Mouse (Mus musculus): ENCODE data around the gene Mylk. TPM values are rescaled to one million over a fixed set of nuclear protein-coding genes. Genes with fewer than 3 reads are reported as not detected.

Mylk gene
- polyA plus RNA-seq, 1 experiment from 2014 or later = 334 TPM

GRCm38 (mm10) chr16:35008447-35008846 lies 263.4 kb downstream of the Mylk start:
- no peaks in the 10 kb centered on the region for H3K9me3 ChIP-seq (ENCODE audit: control insufficient read depth, low read length)
- no peak overlapping the region for H3K9ac ChIP-seq (ENCODE audit: low read length)
- ATAC-seq (replicated peaks; ENCODE audit: low FRiP score, low TSS enrichment, low read depth) (no peak), DNase-seq (ENCODE audit: low spot score) (no peak)
- no peak overlapping the region for H3K27ac ChIP-seq (ENCODE audit: low read depth)
- no peak overlapping the region for H3K4me3 ChIP-seq (ENCODE audit: low read depth, low read length)
- no peaks in the 10 kb centered on the region for H3K36me3 ChIP-seq (ENCODE audit: control insufficient read depth, insufficient read depth, low read length)
- H3K4me2 ChIP-seq (ENCODE audit: low read length) = no peak overlapping the region
- H3K27me3 ChIP-seq (replicated peaks; ENCODE audit: control insufficient read depth, insufficient read depth, low read length) = no peaks in the 10 kb centered on the region
- no peaks in the 10 kb centered on the region for H3K4me1 ChIP-seq (replicated peaks; ENCODE audit: control insufficient read depth, insufficient read depth, low read length)

DNA sequence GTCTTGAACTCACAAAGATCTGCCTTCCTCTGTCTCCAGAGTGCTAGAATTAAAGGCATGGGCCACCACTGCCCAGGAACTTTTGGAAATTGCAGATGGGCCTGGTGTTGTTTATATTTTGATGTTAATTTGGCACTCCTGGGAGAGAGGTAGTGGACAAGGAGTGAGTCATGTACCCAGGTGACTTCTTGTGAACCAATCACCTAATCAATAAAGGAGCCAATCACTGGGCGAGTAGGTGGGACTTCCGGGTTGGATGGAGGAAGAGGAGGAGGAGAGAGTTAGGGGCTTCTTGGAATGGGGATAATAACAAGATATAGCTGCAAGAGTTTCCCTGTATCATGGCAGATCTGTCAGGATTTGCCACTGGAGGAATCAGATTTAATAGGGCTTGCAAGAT lies 268.5 kb downstream of the Mylk start:
- no peak for DNase-seq (ENCODE audit: low spot score)
- Histone ChIP-seq H3K9ac (ENCODE audit: low read length) (no peak overlapping the region), H3K4me3 (ENCODE audit: low read depth, low read length) (no peak overlapping the region), H3K27ac (ENCODE audit: low read depth) (no peak overlapping the region), H3K4me1 (replicated peaks; ENCODE audit: control insufficient read depth, insufficient read depth, low read length) (no peaks in the 10 kb centered on the region), H3K9me3 (ENCODE audit: control insufficient read depth, low read length) (no peaks in the 10 kb centered on the region), H3K36me3 (ENCODE audit: control insufficient read depth, insufficient read depth, low read length) (no peaks in the 10 kb centered on the region), H3K4me2 (ENCODE audit: low read length) (no peak overlapping the region), H3K27me3 (replicated peaks; ENCODE audit: control insufficient read depth, insufficient read depth, low read length) (no peaks in the 10 kb centered on the region)
- WGBS = 90% methylated on average over 2 of the region's 2 CpGs
- no peak for ATAC-seq (replicated peaks; ENCODE audit: low FRiP score, low TSS enrichment, low read depth)

DNA sequence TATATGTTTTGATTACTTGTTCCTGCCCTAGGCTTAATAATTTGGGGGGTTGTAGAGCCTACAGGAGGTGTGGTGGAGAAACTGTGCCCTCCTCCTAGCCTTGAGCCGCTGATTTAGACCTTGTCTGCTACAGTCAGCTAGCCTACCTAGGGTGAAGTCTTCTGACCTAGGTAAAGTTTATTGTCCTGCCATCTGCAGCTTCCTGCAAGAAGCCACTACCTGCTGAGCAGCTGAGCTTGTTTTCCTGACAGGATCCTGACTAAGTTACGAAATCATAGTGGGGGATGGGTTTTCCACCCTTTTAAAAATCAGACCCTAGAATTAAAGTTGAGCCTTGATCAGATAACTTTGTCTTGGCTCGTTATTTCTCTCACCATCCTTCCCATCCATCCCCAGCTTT lies 271.5 kb downstream of the Mylk start:
- no peak overlapping the region for H3K27ac ChIP-seq (ENCODE audit: low read depth)
- H3K9me3 ChIP-seq (ENCODE audit: control insufficient read depth, low read length) = no peaks in the 10 kb centered on the region
- no peaks in the 10 kb centered on the region for H3K4me1 ChIP-seq (replicated peaks; ENCODE audit: control insufficient read depth, insufficient read depth, low read length)
- no peak for ATAC-seq (replicated peaks; ENCODE audit: low FRiP score, low TSS enrichment, low read depth)
- no peak for DNase-seq (ENCODE audit: low spot score)
- H3K4me2 ChIP-seq (ENCODE audit: low read length) = no peak overlapping the region
- no peak overlapping the region for H3K9ac ChIP-seq (ENCODE audit: low read length)
- H3K36me3 ChIP-seq (ENCODE audit: control insufficient read depth, insufficient read depth, low read length) = no peaks in the 10 kb centered on the region
- H3K4me3 ChIP-seq (ENCODE audit: low read depth, low read length) = no peak overlapping the region
- no peaks in the 10 kb centered on the region for H3K27me3 ChIP-seq (replicated peaks; ENCODE audit: control insufficient read depth, insufficient read depth, low read length)
- 75% methylated on average over 3 of the region's 3 CpGs for whole genome bisulfite sequencing

- H3K27ac ChIP-seq (ENCODE audit: low read depth) = no peak overlapping the region
- H3K4me3 ChIP-seq (ENCODE audit: low read depth, low read length) = no peak overlapping the region
- no peaks in the 10 kb centered on the region for H3K9me3 ChIP-seq (ENCODE audit: control insufficient read depth, low read length)
- 88% methylated on average over 1 of the region's 1 CpGs for WGBS
- no peak overlapping the region for H3K9ac ChIP-seq (ENCODE audit: low read length)
- peaks cover 5% of the 10 kb centered on the region; the same call in 1 of the 2 replicates for H3K4me1 ChIP-seq (replicated peaks; ENCODE audit: control insufficient read depth, insufficient read depth, low read length)
- H3K4me2 ChIP-seq (ENCODE audit: low read length) = no peak overlapping the region
- H3K27me3 ChIP-seq (replicated peaks; ENCODE audit: control insufficient read depth, insufficient read depth, low read length) = no peaks in the 10 kb centered on the region
- ATAC-seq (replicated peaks; ENCODE audit: low FRiP score, low TSS enrichment, low read depth) = no peak
- DNase-seq (ENCODE audit: low spot score) = no peak
- H3K36me3 ChIP-seq (ENCODE audit: control insufficient read depth, insufficient read depth, low read length) = no peaks in the 10 kb centered on the region
These were observed 273.5 kb downstream of the Mylk start for GRCm38 (mm10) chr16:35018470-35018974.

GRCm38 (mm10) chr16:35021903-35022241 lies 276.9 kb downstream of the Mylk start:
- Histone ChIP-seq H3K4me2 (ENCODE audit: low read length) (peak overlapping the region; percentile 67), H3K9ac (ENCODE audit: low read length) (no peak overlapping the region), H3K4me1 (replicated peaks; ENCODE audit: control insufficient read depth, insufficient read depth, low read length) (peaks cover 5% of the 10 kb centered on the region; the same call in 1 of the 2 replicates), H3K27ac (ENCODE audit: low read depth) (no peak overlapping the region; the same call in 1 of the 2 replicates), H3K9me3 (ENCODE audit: control insufficient read depth, low read length) (no peaks in the 10 kb centered on the region), H3K27me3 (replicated peaks; ENCODE audit: control insufficient read depth, insufficient read depth, low read length) (no peaks in the 10 kb centered on the region), H3K36me3 (ENCODE audit: control insufficient read depth, insufficient read depth, low read length) (peaks cover 4% of the 10 kb centered on the region), H3K4me3 (ENCODE audit: low read depth, low read length) (peak overlapping the region; percentile 84)
- ATAC-seq (replicated peaks; ENCODE audit: low FRiP score, low TSS enrichment, low read depth) (no peak), DNase-seq (ENCODE audit: low spot score) (no peak)
- WGBS = 47% methylated on average over 5 of the region's 5 CpGs

- DNase-seq (ENCODE audit: low spot score) (peak; percentile 97), ATAC-seq (replicated peaks; ENCODE audit: low FRiP score, low TSS enrichment, low read depth) (peak; percentile 99)
- peak within 1 kb of the TSS; percentile 67 for H3K4me2 ChIP-seq (ENCODE audit: low read length)
These were observed 277.5 kb downstream of the Mylk start, which contains the start of gene Hacd2 for GRCm38 (mm10) chr16:35022242-35023137. Gene Hacd2, plus strand, starts transcription at chr16:35022428.

DNA sequence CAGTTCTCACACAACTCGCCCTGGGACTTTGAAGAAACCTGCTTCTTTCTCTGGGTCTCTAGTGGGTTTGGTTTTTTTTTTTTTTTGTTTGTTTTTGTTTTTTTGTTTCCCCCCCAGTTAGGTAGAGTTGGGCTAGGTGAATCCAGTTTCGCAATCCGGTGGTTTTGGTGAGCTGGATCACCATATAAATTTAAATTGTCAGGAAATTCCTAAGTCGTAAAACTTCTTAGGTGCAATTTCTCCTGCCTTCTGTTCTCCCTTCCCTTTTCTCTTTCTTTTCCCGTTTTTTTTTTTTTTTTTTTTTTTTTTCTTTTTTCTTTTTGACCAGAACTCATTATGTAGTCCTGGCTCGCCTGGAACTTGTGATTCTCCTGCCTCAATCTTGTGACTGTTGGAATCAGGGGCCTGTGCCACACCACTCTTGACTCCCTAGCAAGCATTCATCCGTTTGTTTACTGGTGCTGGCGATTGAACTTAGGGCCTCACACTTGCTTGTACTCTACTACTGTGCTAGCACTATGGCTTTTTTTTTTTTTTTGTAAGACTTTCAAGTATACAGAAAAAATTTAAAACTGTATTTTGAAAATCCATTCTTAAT lies 278.2 kb downstream of the Mylk start:
- peak overlapping the region; percentile 85 for H3K9ac ChIP-seq (ENCODE audit: low read length)
- H3K4me2 ChIP-seq (ENCODE audit: low read length) = peak overlapping the region; percentile 67
- peak overlapping the region; percentile 84 for H3K4me3 ChIP-seq (ENCODE audit: low read depth, low read length)
- ATAC-seq (replicated peaks; ENCODE audit: low FRiP score, low TSS enrichment, low read depth) (no peak), DNase-seq (ENCODE audit: low spot score) (no peak)
- H3K4me1 ChIP-seq (replicated peaks; ENCODE audit: control insufficient read depth, insufficient read depth, low read length) = peaks cover 5% of the 10 kb centered on the region; the same call in 1 of the 2 replicates
- H3K9me3 ChIP-seq (ENCODE audit: control insufficient read depth, low read length) = no peaks in the 10 kb centered on the region
- no peaks in the 10 kb centered on the region for H3K27me3 ChIP-seq (replicated peaks; ENCODE audit: control insufficient read depth, insufficient read depth, low read length)
- peaks cover 4% of the 10 kb centered on the region for H3K36me3 ChIP-seq (ENCODE audit: control insufficient read depth, insufficient read depth, low read length)
- peak overlapping the region; percentile 63; the same call in 1 of the 2 replicates for H3K27ac ChIP-seq (ENCODE audit: low read depth)
- 9% methylated on average over 8 of the region's 8 CpGs for WGBS

More at GRCm38 (mm10) chr16:35022242-35023137, 277.5 kb downstream of the Mylk start, which contains the start of gene Hacd2:
- under 1% methylated on average over 76 of the region's 97 CpGs for WGBS
- peak within 1 kb of the TSS; percentile 63 for H3K27ac ChIP-seq (ENCODE audit: low read depth)
- H3K27me3 ChIP-seq (replicated peaks; ENCODE audit: control insufficient read depth, insufficient read depth, low read length) = no peaks in the 10 kb centered on the region
- H3K4me1 ChIP-seq (replicated peaks; ENCODE audit: control insufficient read depth, insufficient read depth, low read length) = peaks cover 5% of the 10 kb centered on the region; the same call in 1 of the 2 replicates
- H3K36me3 ChIP-seq (ENCODE audit: control insufficient read depth, insufficient read depth, low read length) = peaks cover 4% of the 10 kb centered on the region
- peak within 1 kb of the TSS; percentile 85 for H3K9ac ChIP-seq (ENCODE audit: low read length)
- H3K4me3 ChIP-seq (ENCODE audit: low read depth, low read length) = peak within 1 kb of the TSS; percentile 84
- no peaks in the 10 kb centered on the region for H3K9me3 ChIP-seq (ENCODE audit: control insufficient read depth, low read length)

GRCm38 (mm10) chr16:35024300-35024699 lies 279.3 kb downstream of the Mylk start:
- WGBS = 88% methylated on average over 5 of the region's 5 CpGs

More at GRCm38 (mm10) chr16:35024300-35024699, 279.3 kb downstream of the Mylk start:
- no peak overlapping the region for H3K27ac ChIP-seq (ENCODE audit: low read depth)
- H3K4me2 ChIP-seq (ENCODE audit: low read length) = no peak overlapping the region
- no peaks in the 10 kb centered on the region for H3K9me3 ChIP-seq (ENCODE audit: control insufficient read depth, low read length)
- no peak overlapping the region for H3K9ac ChIP-seq (ENCODE audit: low read length)
- ATAC-seq (replicated peaks; ENCODE audit: low FRiP score, low TSS enrichment, low read depth) = no peak
- no peak overlapping the region for H3K4me3 ChIP-seq (ENCODE audit: low read depth, low read length)
- H3K4me1 ChIP-seq (replicated peaks; ENCODE audit: control insufficient read depth, insufficient read depth, low read length) = peaks cover 5% of the 10 kb centered on the region; the same call in 1 of the 2 replicates
- H3K27me3 ChIP-seq (replicated peaks; ENCODE audit: control insufficient read depth, insufficient read depth, low read length) = no peaks in the 10 kb centered on the region
- H3K36me3 ChIP-seq (ENCODE audit: control insufficient read depth, insufficient read depth, low read length) = peaks cover 12% of the 10 kb centered on the region
- no peak for DNase-seq (ENCODE audit: low spot score)

All from intestine, embryonic 14.5 days (tissue).